Mouse (Mus musculus): ENCODE data around the gene Actn3. TPM values are rescaled to one million over a fixed set of nuclear protein-coding genes. Genes with fewer than 3 reads are reported as not detected.

Actn3 gene
- polyA plus RNA-seq, 1 experiment: 13.4 TPM

GRCm38 (mm10) chr19:4905979-4906794, 28.5 kb upstream of the Actn3 start, which contains the start of gene Bbs1:
Bbs1 (minus strand) TSS chr19:4906628.
- no peak for TF ChIP-seq POLR2A (IDR thresholded peaks at IDR 0.05; ENCODE audit: low read depth, low read length)
- TF ChIP-seq CTCF (conservative IDR thresholded peaks at IDR 0.05; ENCODE audit: insufficient read depth, insufficient read length, low read depth, low read length): no peak
- 5% methylated on average over 31 of the region's 31 CpGs for WGBS
- Histone ChIP-seq H3K27ac (ENCODE audit: insufficient read depth, low read depth, low read length) (no peak within 1 kb of the TSS), H3K4me1 (ENCODE audit: control insufficient read depth, insufficient read depth, low read length) (peaks cover 4% of the 10 kb centered on the region), H3K4me3 (ENCODE audit: insufficient read depth, low read depth, low read length) (peak within 1 kb of the TSS; percentile 83), H3K27me3 (replicated peaks; ENCODE audit: control insufficient read depth, insufficient read depth, low read length) (no peaks in the 10 kb centered on the region), H3K36me3 (ENCODE audit: control insufficient read depth, insufficient read depth, low read length) (no peaks in the 10 kb centered on the region)
- DNase-seq: peak; percentile 87

- no peak for DNase-seq
- H3K4me1 ChIP-seq (ENCODE audit: control insufficient read depth, insufficient read depth, low read length): no peaks in the 10 kb centered on the region
- no peak overlapping the region for H3K4me3 ChIP-seq (ENCODE audit: insufficient read depth, low read depth, low read length)
- no peaks in the 10 kb centered on the region for H3K36me3 ChIP-seq (ENCODE audit: control insufficient read depth, insufficient read depth, low read length)
- H3K27ac ChIP-seq (ENCODE audit: insufficient read depth, low read depth, low read length): no peak overlapping the region
- 65% methylated on average over 3 of the region's 3 CpGs for WGBS
- TF ChIP-seq CTCF (conservative IDR thresholded peaks at IDR 0.05; ENCODE audit: insufficient read depth, insufficient read length, low read depth, low read length): no peak
- TF ChIP-seq POLR2A (IDR thresholded peaks at IDR 0.05; ENCODE audit: low read depth, low read length): no peak
- H3K27me3 ChIP-seq (replicated peaks; ENCODE audit: control insufficient read depth, insufficient read depth, low read length): no peaks in the 10 kb centered on the region
These were observed 22.2 kb upstream of the Actn3 start for GRCm38 (mm10) chr19:4899888-4900287.

GRCm38 (mm10) chr19:4898972-4899371, 21.3 kb upstream of the Actn3 start:
- DNase-seq: no peak
- Histone ChIP-seq H3K36me3 (ENCODE audit: control insufficient read depth, insufficient read depth, low read length) (no peaks in the 10 kb centered on the region), H3K4me1 (ENCODE audit: control insufficient read depth, insufficient read depth, low read length) (no peaks in the 10 kb centered on the region), H3K27ac (ENCODE audit: insufficient read depth, low read depth, low read length) (no peak overlapping the region), H3K27me3 (replicated peaks; ENCODE audit: control insufficient read depth, insufficient read depth, low read length) (no peaks in the 10 kb centered on the region), H3K4me3 (ENCODE audit: insufficient read depth, low read depth, low read length) (no peak overlapping the region)
- 60% methylated on average over 9 of the region's 9 CpGs for WGBS
- TF ChIP-seq CTCF (conservative IDR thresholded peaks at IDR 0.05; ENCODE audit: insufficient read depth, insufficient read length, low read depth, low read length): no peak
- TF ChIP-seq POLR2A (IDR thresholded peaks at IDR 0.05; ENCODE audit: low read depth, low read length): no peak

DNA sequence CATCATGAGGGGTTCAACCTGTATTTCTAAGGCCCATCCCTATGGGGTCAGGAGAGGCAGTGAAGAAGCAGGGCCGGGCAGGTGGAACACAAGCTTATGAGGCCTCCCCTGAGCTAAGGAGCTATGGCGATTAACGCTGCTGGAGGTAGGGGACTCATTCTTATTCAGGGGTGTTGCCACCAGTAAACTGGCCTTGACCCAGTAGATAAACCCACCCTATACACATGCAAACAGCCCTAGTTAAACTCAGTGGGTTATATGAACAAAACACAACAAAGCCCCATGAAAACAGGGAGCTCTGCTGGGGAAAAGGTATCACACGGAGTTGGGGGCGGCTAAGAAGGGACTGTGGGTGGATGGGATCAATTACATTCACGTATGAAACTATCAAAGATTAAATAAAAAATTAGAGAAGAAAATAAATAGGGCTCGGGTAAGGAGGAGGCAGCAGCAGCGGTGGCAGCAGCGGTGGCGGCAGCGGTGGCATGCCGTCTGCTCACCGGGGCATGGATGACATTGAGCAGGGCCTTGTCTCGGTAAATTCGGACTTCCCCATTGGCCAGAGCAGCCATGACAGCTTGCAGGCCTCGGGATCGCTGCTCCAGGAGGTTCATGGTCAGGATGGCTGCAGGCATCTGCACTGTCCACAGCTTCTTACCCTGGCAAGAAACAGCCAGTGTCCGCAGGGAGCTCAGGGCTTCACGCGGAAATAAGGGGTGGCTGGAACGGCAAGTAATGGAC, 19.2 kb upstream of the Actn3 start:
- Histone ChIP-seq H3K4me3 (ENCODE audit: insufficient read depth, low read depth, low read length) (no peak overlapping the region), H3K4me1 (ENCODE audit: control insufficient read depth, insufficient read depth, low read length) (no peaks in the 10 kb centered on the region), H3K36me3 (ENCODE audit: control insufficient read depth, insufficient read depth, low read length) (no peaks in the 10 kb centered on the region; the same call in 1 of the 2 replicates), H3K27me3 (replicated peaks; ENCODE audit: control insufficient read depth, insufficient read depth, low read length) (no peaks in the 10 kb centered on the region), H3K27ac (ENCODE audit: insufficient read depth, low read depth, low read length) (no peak overlapping the region)
- no peak for TF ChIP-seq POLR2A (IDR thresholded peaks at IDR 0.05; ENCODE audit: low read depth, low read length)
- no peak for TF ChIP-seq CTCF (conservative IDR thresholded peaks at IDR 0.05; ENCODE audit: insufficient read depth, insufficient read length, low read depth, low read length)
- WGBS: 50% methylated on average over 21 of the region's 21 CpGs
- DNase-seq: no peak

DNA sequence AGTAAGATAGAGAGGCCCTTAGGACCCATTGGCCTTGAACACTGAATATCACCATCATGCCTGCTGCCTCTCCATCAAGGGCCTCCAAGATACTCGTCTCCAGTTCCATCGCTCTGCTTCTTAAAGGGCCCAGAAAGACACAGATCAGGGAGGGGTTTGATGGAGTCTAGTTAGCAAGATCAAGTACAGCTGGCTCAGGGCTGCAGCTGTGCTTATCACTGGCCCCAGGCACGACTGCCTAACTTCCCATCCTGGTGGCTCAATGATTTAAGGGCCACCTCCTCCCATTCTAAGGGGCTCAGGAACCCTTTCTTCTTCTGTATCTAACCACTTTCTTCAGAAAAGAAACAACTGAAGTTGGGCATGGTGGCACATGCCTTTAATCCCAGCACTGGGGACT, 14.1 kb upstream of the Actn3 start:
- Histone ChIP-seq H3K36me3 (ENCODE audit: control insufficient read depth, insufficient read depth, low read length) (no peaks in the 10 kb centered on the region; the same call in 1 of the 2 replicates), H3K4me1 (ENCODE audit: control insufficient read depth, insufficient read depth, low read length) (no peaks in the 10 kb centered on the region), H3K4me3 (ENCODE audit: insufficient read depth, low read depth, low read length) (no peak overlapping the region), H3K27me3 (replicated peaks; ENCODE audit: control insufficient read depth, insufficient read depth, low read length) (no peaks in the 10 kb centered on the region), H3K27ac (ENCODE audit: insufficient read depth, low read depth, low read length) (no peak overlapping the region)
- DNase-seq: no peak
- WGBS: 74% methylated on average over 3 of the region's 3 CpGs
- TF ChIP-seq POLR2A (IDR thresholded peaks at IDR 0.05; ENCODE audit: low read depth, low read length) (no peak), CTCF (conservative IDR thresholded peaks at IDR 0.05; ENCODE audit: insufficient read depth, insufficient read length, low read depth, low read length) (no peak)

GRCm38 (mm10) chr19:4889791-4890190, 12.1 kb upstream of the Actn3 start:
- H3K27ac ChIP-seq (ENCODE audit: insufficient read depth, low read depth, low read length): no peak overlapping the region
- WGBS: 86% methylated on average over 10 of the region's 10 CpGs
- H3K36me3 ChIP-seq (ENCODE audit: control insufficient read depth, insufficient read depth, low read length): no peaks in the 10 kb centered on the region; the same call in 1 of the 2 replicates
- no peak for DNase-seq
- no peak overlapping the region for H3K4me3 ChIP-seq (ENCODE audit: insufficient read depth, low read depth, low read length)
- no peak for TF ChIP-seq CTCF (conservative IDR thresholded peaks at IDR 0.05; ENCODE audit: insufficient read depth, insufficient read length, low read depth, low read length)
- TF ChIP-seq POLR2A (IDR thresholded peaks at IDR 0.05; ENCODE audit: low read depth, low read length): no peak
- no peaks in the 10 kb centered on the region for H3K4me1 ChIP-seq (ENCODE audit: control insufficient read depth, insufficient read depth, low read length)
- no peaks in the 10 kb centered on the region for H3K27me3 ChIP-seq (replicated peaks; ENCODE audit: control insufficient read depth, insufficient read depth, low read length)

- 91% methylated on average over 4 of the region's 4 CpGs for WGBS
- no peaks in the 10 kb centered on the region for H3K27me3 ChIP-seq (replicated peaks; ENCODE audit: control insufficient read depth, insufficient read depth, low read length)
- H3K4me1 ChIP-seq (ENCODE audit: control insufficient read depth, insufficient read depth, low read length): no peaks in the 10 kb centered on the region
- H3K36me3 ChIP-seq (ENCODE audit: control insufficient read depth, insufficient read depth, low read length): no peaks in the 10 kb centered on the region
- TF ChIP-seq CTCF (conservative IDR thresholded peaks at IDR 0.05; ENCODE audit: insufficient read depth, insufficient read length, low read depth, low read length) (no peak), POLR2A (IDR thresholded peaks at IDR 0.05; ENCODE audit: low read depth, low read length) (no peak)
- no peak overlapping the region for H3K4me3 ChIP-seq (ENCODE audit: insufficient read depth, low read depth, low read length)
- DNase-seq: no peak
- H3K27ac ChIP-seq (ENCODE audit: insufficient read depth, low read depth, low read length): no peak overlapping the region
These were observed 6.3 kb upstream of the Actn3 start for GRCm38 (mm10) chr19:4883961-4884360.

All from kidney, adult 2 months (tissue).